Mouse (Mus musculus): ENCODE measurements around the gene Crym. TPM values are rescaled to one million over a fixed set of nuclear protein-coding genes. Genes with fewer than 3 reads are reported as not detected.

Crym gene
- 1.4 and 2.0 TPM in 2 replicates for polyA plus RNA-seq (2015; fragmentation: Nextera tagmentation; extraction: Ambion mirVana)

- ATAC-seq = no peak
- peak within 1 kb of the TSS; percentile 24 for H3K4me3 ChIP-seq (ENCODE audit: low read length)
- H3K27ac ChIP-seq (ENCODE audit: low read length) = no peak within 1 kb of the TSS
- H3K9ac ChIP-seq (ENCODE audit: low read depth, low read length) = peak within 1 kb of the TSS; percentile 15
- H3K36me3 ChIP-seq (ENCODE audit: control insufficient read depth, insufficient read depth, low read length) = no peaks in the 10 kb centered on the region
- H3K4me2 ChIP-seq (ENCODE audit: low read depth, low read length) = peak within 1 kb of the TSS; percentile 43
- H3K27me3 ChIP-seq (replicated peaks; ENCODE audit: control insufficient read depth, insufficient read depth, low read length) = peaks cover 19% of the 10 kb centered on the region
- H3K9me3 ChIP-seq (ENCODE audit: control insufficient read depth, low read length) = no peaks in the 10 kb centered on the region
- WGBS = 5% methylated on average over 26 of the region's 26 CpGs
- H3K4me1 ChIP-seq (ENCODE audit: control insufficient read depth, insufficient read depth, low read length) = peaks cover 9% of the 10 kb centered on the region
Measured at GRCm38 (mm10) chr7:120201771-120202170, at the start of gene Crym. Gene Crym, minus strand, starts transcription at chr7:120202111.

DNA sequence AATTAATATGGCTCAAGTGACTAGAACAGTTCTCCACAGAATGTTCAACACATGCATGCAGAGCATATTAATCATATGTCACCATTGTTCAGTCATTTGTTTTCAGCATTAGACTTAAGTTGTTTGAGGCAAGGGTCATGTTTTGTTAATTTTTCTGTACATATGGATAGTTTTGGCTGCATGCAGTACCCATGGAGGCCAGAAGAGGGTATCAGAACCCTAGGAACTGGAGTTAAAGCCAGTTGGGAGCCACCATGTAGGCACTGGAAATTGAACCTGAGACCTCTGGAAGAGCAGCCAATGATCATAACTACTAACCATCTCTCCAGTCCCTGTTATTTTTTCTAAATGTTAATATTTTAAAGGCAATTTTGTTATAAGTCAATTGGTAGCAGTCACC lies 39.2 kb upstream of the Crym start:
- no peak overlapping the region for H3K4me3 ChIP-seq (ENCODE audit: low read length)
- no peaks in the 10 kb centered on the region for H3K4me1 ChIP-seq (ENCODE audit: control insufficient read depth, insufficient read depth, low read length)
- no peak for ATAC-seq
- no peaks in the 10 kb centered on the region for H3K36me3 ChIP-seq (ENCODE audit: control insufficient read depth, insufficient read depth, low read length)
- no peak overlapping the region for H3K9ac ChIP-seq (ENCODE audit: low read depth, low read length)
- H3K27ac ChIP-seq (ENCODE audit: low read length) = no peak overlapping the region
- H3K4me2 ChIP-seq (ENCODE audit: low read depth, low read length) = no peak overlapping the region
- no peaks in the 10 kb centered on the region for H3K27me3 ChIP-seq (replicated peaks; ENCODE audit: control insufficient read depth, insufficient read depth, low read length)
- no peaks in the 10 kb centered on the region for H3K9me3 ChIP-seq (ENCODE audit: control insufficient read depth, low read length)

GRCm38 (mm10) chr7:120228541-120228940 lies 26.6 kb upstream of the Crym start:
- no peaks in the 10 kb centered on the region for H3K36me3 ChIP-seq (ENCODE audit: control insufficient read depth, insufficient read depth, low read length)
- no peaks in the 10 kb centered on the region for H3K4me1 ChIP-seq (ENCODE audit: control insufficient read depth, insufficient read depth, low read length)
- no peak overlapping the region for H3K27ac ChIP-seq (ENCODE audit: low read length)
- no peaks in the 10 kb centered on the region for H3K9me3 ChIP-seq (ENCODE audit: control insufficient read depth, low read length)
- H3K9ac ChIP-seq (ENCODE audit: low read depth, low read length) = no peak overlapping the region
- H3K4me2 ChIP-seq (ENCODE audit: low read depth, low read length) = no peak overlapping the region
- H3K27me3 ChIP-seq (replicated peaks; ENCODE audit: control insufficient read depth, insufficient read depth, low read length) = no peaks in the 10 kb centered on the region
- ATAC-seq = no peak
- no peak overlapping the region for H3K4me3 ChIP-seq (ENCODE audit: low read length)

- H3K9ac ChIP-seq (ENCODE audit: low read depth, low read length) = no peak overlapping the region
- no peak overlapping the region for H3K4me3 ChIP-seq (ENCODE audit: low read length)
- H3K9me3 ChIP-seq (ENCODE audit: control insufficient read depth, low read length) = no peaks in the 10 kb centered on the region
- H3K4me1 ChIP-seq (ENCODE audit: control insufficient read depth, insufficient read depth, low read length) = peaks cover 9% of the 10 kb centered on the region
- WGBS = 37% methylated on average over 9 of the region's 9 CpGs
- H3K27me3 ChIP-seq (replicated peaks; ENCODE audit: control insufficient read depth, insufficient read depth, low read length) = peaks cover 10% of the 10 kb centered on the region; the same call in 1 of the 2 replicates
- H3K36me3 ChIP-seq (ENCODE audit: control insufficient read depth, insufficient read depth, low read length) = no peaks in the 10 kb centered on the region
- no peak overlapping the region for H3K27ac ChIP-seq (ENCODE audit: low read length)
- ATAC-seq = peak; percentile 39; the same call in 1 of the 2 replicates
- no peak overlapping the region for H3K4me2 ChIP-seq (ENCODE audit: low read depth, low read length)
Measured at GRCm38 (mm10) chr7:120205989-120206388, 4.1 kb upstream of the Crym start.

- H3K4me3 ChIP-seq (ENCODE audit: low read length) = no peak within 1 kb of the TSS
- ATAC-seq = peak; percentile 89
- peaks cover 9% of the 10 kb centered on the region for H3K4me1 ChIP-seq (ENCODE audit: control insufficient read depth, insufficient read depth, low read length)
- H3K27ac ChIP-seq (ENCODE audit: low read length) = no peak within 1 kb of the TSS
- no peaks in the 10 kb centered on the region for H3K36me3 ChIP-seq (ENCODE audit: control insufficient read depth, insufficient read depth, low read length)
- H3K27me3 ChIP-seq (replicated peaks; ENCODE audit: control insufficient read depth, insufficient read depth, low read length) = peaks cover 19% of the 10 kb centered on the region
- H3K9me3 ChIP-seq (ENCODE audit: control insufficient read depth, low read length) = no peaks in the 10 kb centered on the region
- H3K9ac ChIP-seq (ENCODE audit: low read depth, low read length) = no peak within 1 kb of the TSS
- H3K4me2 ChIP-seq (ENCODE audit: low read depth, low read length) = no peak within 1 kb of the TSS
- WGBS = 5% methylated on average over 26 of the region's 26 CpGs
Measured at GRCm38 (mm10) chr7:120203789-120204188, 1.9 kb upstream of the Crym start, which contains the start of gene Abca14. Gene Abca14, plus strand, starts transcription at chr7:120203961.

DNA sequence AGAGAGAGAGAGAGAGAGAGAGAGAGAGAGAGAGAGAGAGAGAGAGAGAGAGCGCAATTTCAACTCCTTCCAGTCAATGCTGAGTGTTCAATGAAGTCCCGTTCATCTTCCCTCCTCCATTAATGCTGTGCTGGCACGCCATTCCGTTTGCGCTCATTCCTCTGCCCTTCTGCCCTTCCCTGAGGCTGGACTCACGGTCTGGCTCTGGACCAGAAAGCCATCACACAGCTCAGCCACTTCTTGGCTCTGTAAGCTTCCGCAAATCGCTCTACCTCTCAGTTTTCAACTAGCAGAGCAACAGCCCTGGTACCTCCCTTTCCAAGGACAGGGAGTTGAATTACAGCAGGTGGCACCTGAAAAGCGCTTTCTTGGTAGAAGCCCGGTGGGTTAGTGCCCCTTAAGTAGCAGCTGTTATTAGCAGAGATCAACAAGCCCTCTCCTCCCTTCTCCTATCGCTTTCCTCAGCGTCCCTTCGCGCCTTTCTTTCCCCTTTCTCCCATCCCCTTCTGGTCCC lies 623 bp downstream of the Crym start:
- H3K4me1 ChIP-seq (ENCODE audit: control insufficient read depth, insufficient read depth, low read length) = peaks cover 9% of the 10 kb centered on the region
- peaks cover 19% of the 10 kb centered on the region for H3K27me3 ChIP-seq (replicated peaks; ENCODE audit: control insufficient read depth, insufficient read depth, low read length)
- H3K27ac ChIP-seq (ENCODE audit: low read length) = no peak overlapping the region
- no peak for ATAC-seq
- WGBS = 6% methylated on average over 14 of the region's 14 CpGs
- H3K4me2 ChIP-seq (ENCODE audit: low read depth, low read length) = peak overlapping the region; percentile 43
- no peaks in the 10 kb centered on the region for H3K36me3 ChIP-seq (ENCODE audit: control insufficient read depth, insufficient read depth, low read length)
- peak overlapping the region; percentile 15 for H3K9ac ChIP-seq (ENCODE audit: low read depth, low read length)
- H3K4me3 ChIP-seq (ENCODE audit: low read length) = peak overlapping the region; percentile 24
- H3K9me3 ChIP-seq (ENCODE audit: control insufficient read depth, low read length) = no peaks in the 10 kb centered on the region

DNA sequence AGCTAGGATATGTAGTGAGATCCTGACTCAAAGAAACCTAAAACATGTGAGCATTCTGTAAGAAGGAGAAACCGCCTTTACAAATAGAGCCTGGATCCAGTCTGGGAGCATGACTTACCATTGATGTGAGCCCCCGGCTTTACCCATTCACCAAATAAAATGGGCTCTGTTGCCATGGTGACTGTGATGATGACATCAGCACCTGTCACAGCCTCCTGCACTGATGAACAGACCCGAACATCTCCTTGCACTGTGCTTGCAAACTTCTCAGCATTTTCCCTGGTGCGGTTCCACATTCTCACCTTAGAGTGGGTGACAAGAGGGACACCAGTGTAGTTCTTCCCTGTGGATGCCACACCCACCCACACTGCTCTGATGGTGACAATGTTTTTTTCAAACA lies 6.7 kb downstream of the Crym start:
- no peak overlapping the region for H3K4me2 ChIP-seq (ENCODE audit: low read depth, low read length)
- no peaks in the 10 kb centered on the region for H3K36me3 ChIP-seq (ENCODE audit: control insufficient read depth, insufficient read depth, low read length)
- H3K4me3 ChIP-seq (ENCODE audit: low read length) = no peak overlapping the region
- peaks cover 4% of the 10 kb centered on the region for H3K27me3 ChIP-seq (replicated peaks; ENCODE audit: control insufficient read depth, insufficient read depth, low read length)
- WGBS = 75% methylated on average over 4 of the region's 4 CpGs
- H3K9me3 ChIP-seq (ENCODE audit: control insufficient read depth, low read length) = no peaks in the 10 kb centered on the region
- ATAC-seq = no peak
- H3K4me1 ChIP-seq (ENCODE audit: control insufficient read depth, insufficient read depth, low read length) = peaks cover 5% of the 10 kb centered on the region
- no peak overlapping the region for H3K27ac ChIP-seq (ENCODE audit: low read length)
- H3K9ac ChIP-seq (ENCODE audit: low read depth, low read length) = no peak overlapping the region

- Histone ChIP-seq H3K27me3 (replicated peaks; ENCODE audit: control insufficient read depth, insufficient read depth, low read length) (no peaks in the 10 kb centered on the region), H3K9me3 (ENCODE audit: control insufficient read depth, low read length) (no peaks in the 10 kb centered on the region), H3K9ac (ENCODE audit: low read depth, low read length) (no peak overlapping the region), H3K4me1 (ENCODE audit: control insufficient read depth, insufficient read depth, low read length) (peaks cover 9% of the 10 kb centered on the region), H3K4me2 (ENCODE audit: low read depth, low read length) (no peak overlapping the region), H3K36me3 (ENCODE audit: control insufficient read depth, insufficient read depth, low read length) (no peaks in the 10 kb centered on the region), H3K27ac (ENCODE audit: low read length) (no peak overlapping the region), H3K4me3 (ENCODE audit: low read length) (no peak overlapping the region)
- ATAC-seq = no peak
- WGBS = 64% methylated on average over 6 of the region's 6 CpGs
Measured at GRCm38 (mm10) chr7:120192816-120193215, 9.1 kb downstream of the Crym start.

- no peak overlapping the region for H3K4me2 ChIP-seq (ENCODE audit: low read depth, low read length)
- H3K36me3 ChIP-seq (ENCODE audit: control insufficient read depth, insufficient read depth, low read length) = no peaks in the 10 kb centered on the region
- no peak overlapping the region for H3K4me3 ChIP-seq (ENCODE audit: low read length)
- no peaks in the 10 kb centered on the region for H3K27me3 ChIP-seq (replicated peaks; ENCODE audit: control insufficient read depth, insufficient read depth, low read length)
- H3K9me3 ChIP-seq (ENCODE audit: control insufficient read depth, low read length) = no peaks in the 10 kb centered on the region
- H3K4me1 ChIP-seq (ENCODE audit: control insufficient read depth, insufficient read depth, low read length) = peaks cover 9% of the 10 kb centered on the region
- H3K9ac ChIP-seq (ENCODE audit: low read depth, low read length) = no peak overlapping the region
- WGBS = 24% methylated on average over 3 of the region's 3 CpGs
- H3K27ac ChIP-seq (ENCODE audit: low read length) = no peak overlapping the region
- no peak for ATAC-seq
Measured at GRCm38 (mm10) chr7:120192207-120192606, 9.7 kb downstream of the Crym start.

- WGBS = 40% methylated on average over 8 of the region's 8 CpGs
Measured at GRCm38 (mm10) chr7:120190150-120190665, 11.7 kb downstream of the Crym start.

More at GRCm38 (mm10) chr7:120190150-120190665, 11.7 kb downstream of the Crym start:
- Histone ChIP-seq H3K4me3 (ENCODE audit: low read length) (no peak overlapping the region), H3K27me3 (replicated peaks; ENCODE audit: control insufficient read depth, insufficient read depth, low read length) (no peaks in the 10 kb centered on the region), H3K9me3 (ENCODE audit: control insufficient read depth, low read length) (no peaks in the 10 kb centered on the region), H3K36me3 (ENCODE audit: control insufficient read depth, insufficient read depth, low read length) (no peaks in the 10 kb centered on the region), H3K4me2 (ENCODE audit: low read depth, low read length) (no peak overlapping the region), H3K9ac (ENCODE audit: low read depth, low read length) (no peak overlapping the region), H3K4me1 (ENCODE audit: control insufficient read depth, insufficient read depth, low read length) (peaks cover 9% of the 10 kb centered on the region), H3K27ac (ENCODE audit: low read length) (peak overlapping the region; percentile 51)
- ATAC-seq = peak; percentile 53

Data from intestine, embryonic 16.5 days (tissue).